Mouse (Mus musculus) adrenal gland, postnatal 25 days (tissue): Measurements from ENCODE around the gene Vasp. TPM values are rescaled to one million over a fixed set of nuclear protein-coding genes. Genes with fewer than 3 reads are reported as not detected.
"Not testable (repeated sequence)": the region's sequence is repeated elsewhere in the genome, so short reads cannot be mapped to it uniquely, and the experiment has no call there.

Experiments used
- DNase-seq: peaks from one replicate; pipeline ENCODE4 v3.0.0; 2021; ENCODE audit warnings: mixed read lengths
- total RNA-seq: library from RNA; stranded (reverse); gene quantifications from 2 replicates; pipeline ENCODE4 v1.2.3, GENCODE M21; 2021

The Vasp gene
- total RNA-seq, 1 experiment from 2014 or later: 61.4 TPM

DNA sequence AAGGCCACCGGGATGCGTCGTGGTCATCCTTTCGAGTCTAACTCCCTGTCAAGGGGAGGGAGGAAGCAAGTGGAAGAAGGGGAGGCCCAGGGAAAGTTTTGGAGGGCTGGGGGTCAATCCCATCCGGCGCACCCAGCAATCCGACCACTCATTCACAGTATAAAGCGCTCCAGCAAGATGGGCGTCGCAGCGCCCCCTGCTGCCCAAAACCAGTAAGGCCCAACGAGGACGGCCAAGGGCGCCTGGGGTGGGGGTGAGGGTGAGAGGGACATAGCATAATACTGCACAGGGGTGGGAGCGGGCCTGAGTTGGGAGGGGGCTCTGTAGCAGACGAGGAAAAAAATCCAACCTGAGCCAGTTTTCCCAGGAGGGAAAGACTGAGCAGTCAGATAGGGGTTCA, 32.2 kb upstream of the Vasp start:
- peak; percentile 78 for DNase-seq

DNA sequence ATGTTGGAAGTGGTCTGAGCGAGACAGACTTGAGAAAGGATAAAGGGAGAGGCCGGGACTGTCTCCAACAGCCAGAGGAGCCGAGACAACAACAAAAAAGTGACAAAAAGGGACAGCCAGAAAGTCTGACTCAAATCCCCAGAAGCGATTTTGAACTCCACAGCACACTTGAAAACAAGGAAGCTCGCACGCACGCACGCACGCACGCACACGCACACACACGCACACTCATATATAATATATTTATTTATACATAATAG, 31.4 kb upstream of the Vasp start:
- DNase-seq: no peak

DNA sequence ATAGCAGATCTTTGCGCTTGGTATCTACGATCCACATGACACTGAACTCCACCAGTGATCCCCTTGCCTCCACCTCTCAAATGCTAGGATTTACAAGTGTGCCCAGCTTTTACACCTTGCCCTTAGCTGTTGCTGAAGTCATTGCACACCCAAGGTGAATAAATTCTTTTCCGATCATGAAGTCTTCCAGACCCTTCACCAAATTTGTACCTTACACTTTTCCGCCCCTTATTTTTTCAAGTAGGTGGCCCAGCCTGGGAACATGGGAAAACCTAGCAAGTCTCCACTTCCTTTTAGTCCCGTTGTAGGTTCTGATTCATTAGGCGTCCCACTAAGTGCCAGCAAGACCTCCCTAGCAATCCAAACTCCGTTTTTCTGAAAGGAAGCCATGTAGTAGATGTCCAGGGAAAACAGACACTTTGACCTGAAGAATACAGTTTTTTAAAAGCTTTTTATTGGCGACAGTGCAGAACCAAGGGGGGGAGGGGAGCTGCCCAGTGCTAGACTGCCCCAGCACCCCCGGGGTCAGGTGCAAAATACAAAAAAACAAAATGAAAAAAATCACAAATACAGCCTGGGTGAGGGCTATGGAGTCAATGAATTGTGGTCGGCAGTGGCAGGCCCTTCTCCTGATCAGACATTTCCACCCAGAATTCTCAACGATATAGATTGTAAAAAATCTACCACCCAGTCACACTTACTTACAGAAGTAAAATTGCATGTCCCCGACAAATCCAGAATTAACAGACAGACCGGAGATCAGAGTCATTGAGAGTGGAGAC, 30.8 kb upstream of the Vasp start:
- DNase-seq: no peak

DNA sequence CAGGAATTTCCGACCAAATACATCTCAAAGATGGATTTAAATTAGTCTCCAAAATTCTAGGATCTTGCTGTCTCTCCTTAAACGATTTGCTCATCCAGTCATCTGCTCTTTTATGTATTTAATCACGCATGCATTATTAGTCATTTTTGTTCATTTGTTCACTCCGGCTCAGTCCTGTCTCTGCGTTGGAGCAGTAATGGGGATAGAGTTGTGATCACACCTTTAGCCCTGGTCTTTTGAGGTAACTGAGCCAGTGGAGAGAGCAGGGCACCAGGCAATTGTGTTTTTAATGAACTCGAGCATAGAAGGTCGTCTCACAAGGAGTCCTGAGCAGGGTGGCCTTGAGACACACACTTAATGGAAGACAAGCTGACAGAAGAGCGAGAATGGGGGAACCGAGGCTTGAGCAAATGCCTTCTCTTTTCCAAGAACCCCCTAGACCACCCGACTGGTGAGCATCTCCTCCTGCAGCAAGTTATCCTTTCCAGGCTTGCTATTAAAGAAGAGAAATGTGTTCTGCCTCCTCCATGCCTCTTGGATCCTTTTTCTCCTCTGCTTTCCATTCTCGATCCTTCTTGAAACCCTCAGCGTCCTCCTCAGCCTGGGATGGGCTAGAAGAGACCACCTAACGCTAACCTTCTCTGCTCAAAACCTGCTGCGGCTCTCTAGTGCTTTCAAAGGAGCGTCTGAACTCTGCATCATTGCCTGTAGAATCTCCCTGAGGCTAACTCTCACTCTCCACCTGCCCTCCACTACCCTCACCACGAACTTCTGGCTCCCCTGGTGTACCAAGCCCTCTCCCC, 30.0 kb upstream of the Vasp start:
- no peak for DNase-seq

DNA sequence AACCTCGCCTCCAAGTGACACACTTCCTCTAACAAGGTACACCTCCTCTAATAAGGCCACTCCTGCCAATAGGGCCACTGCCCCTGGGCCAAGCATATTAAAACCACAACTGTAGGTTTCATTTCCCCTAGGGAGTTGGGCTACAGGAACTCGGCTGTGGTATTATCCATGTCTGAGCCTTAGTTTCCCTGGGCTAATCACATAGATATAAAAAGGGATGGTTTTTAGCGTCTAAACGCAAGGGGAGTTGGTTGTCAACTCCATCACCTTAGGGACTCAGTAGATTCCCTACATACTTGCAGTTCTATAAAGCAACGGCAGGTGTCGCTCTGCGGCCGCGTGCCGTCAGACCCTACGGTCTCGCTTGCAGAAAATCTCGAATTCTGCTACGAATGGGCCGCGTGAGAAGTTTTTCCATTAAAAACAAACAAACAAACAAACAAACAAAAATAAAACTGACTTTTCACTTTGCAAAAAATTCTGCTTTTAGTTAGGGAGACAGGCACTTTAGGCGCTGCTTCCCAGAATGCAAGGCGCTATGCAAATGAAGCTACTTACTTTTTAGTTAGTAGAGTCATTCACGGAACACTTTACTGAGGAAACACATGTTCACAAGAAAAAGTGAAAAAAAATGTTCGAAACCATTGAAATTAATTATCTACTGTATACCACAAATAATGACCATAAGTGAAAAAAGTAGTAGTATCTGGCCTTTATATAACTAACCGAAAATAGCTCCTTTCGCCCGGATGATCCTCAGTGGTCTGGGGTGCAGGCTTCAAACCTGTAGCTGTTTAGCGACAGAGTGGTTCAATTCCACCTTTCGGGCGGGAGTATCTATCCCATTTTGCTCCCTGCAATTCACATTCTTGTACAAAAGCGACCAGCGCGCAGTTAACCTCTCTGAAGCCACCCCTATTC, 29.1 kb upstream of the Vasp start:
- peak; percentile 69 for DNase-seq

DNA sequence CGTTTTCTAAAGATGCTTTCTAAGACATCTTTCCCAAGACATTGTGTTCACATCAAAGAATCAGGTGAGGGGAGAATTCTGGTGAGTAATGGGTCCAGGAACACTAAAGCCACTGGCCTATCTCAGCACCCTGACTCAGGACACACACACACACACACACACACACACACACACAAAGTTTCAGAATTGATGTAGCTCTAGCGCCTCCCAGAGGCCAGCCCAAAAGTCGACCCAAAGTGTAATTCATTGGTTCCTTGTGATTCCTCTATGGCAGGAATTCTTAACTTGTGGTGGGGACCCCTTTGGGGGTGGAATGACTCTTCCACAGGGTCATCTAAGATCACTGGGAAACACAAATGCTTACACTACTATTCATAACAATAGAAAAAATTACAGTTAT, 27.6 kb upstream of the Vasp start:
- peak; percentile 54 for DNase-seq

DNA sequence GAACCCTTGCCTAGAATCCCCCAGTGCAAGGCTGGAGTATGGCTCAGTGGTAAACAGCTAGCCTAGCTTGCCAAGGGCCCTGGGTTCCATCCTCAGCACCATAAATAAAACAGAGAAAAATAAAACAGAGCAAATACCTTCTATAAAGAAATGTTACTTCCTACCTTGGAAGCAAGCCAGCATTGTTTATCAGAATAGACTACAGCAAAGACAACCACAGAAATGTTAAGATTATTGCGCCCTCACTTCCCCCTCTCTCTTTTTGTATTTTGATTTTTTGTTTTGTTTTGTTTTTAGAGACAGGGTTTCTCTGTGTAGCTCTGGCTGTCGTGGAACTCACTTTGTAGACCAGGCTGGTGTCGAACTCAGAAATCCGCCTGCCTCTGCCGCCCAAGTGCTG, 26.2 kb upstream of the Vasp start:
- DNase-seq: no peak

DNA sequence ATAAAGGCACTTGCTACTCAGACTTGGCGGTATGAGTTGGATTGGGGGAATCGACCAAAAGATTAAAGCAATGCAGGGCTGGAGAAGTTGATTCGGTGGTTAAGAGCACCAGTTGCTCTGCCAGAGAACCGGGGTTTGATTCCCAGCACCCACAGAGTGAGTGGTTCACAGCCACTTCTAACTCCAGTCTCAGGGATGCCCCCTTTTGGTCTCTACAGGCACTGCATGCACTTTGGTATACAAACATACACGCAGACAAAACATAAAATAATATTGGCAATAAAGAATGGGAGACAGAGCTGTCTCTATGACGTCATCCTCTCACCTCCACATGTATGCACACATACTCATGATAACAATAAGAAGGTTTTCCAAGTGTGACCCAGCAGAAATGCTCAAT, 25.4 kb upstream of the Vasp start:
- DNase-seq: no peak

DNA sequence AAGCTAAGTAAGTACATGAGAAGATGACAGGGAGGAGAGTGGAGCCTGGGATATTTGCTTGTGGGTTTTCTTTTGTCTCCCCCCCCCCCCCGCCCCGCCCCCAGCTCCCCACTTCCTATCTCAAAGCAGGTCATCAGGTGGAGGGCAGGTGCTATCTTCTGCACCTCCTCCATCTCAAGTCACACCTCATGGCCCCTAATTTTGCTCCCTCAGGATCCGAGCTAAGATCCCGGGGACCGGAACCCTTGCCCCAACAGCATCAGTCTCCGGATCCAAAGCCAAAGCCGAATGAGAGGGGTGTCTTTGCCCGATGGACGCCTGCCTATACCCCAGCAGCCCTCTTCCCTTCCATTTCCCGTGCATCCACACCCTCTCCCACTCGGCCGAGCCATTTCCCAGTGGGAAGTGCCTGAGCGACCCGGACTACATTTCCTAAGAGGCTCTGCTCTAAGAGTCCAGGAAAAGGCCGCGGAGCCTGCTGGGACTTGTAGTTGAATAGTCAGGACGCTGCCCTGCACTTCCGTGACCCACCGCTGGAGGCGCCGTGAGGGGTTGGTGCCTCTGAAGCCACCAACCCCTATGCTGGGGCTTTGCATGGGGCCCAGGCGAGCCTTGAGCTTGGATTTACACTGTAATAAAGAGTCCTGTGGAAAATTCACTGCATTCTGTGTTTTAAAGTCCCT, 24.0 kb upstream of the Vasp start:
- peak; percentile 97 for DNase-seq

DNA sequence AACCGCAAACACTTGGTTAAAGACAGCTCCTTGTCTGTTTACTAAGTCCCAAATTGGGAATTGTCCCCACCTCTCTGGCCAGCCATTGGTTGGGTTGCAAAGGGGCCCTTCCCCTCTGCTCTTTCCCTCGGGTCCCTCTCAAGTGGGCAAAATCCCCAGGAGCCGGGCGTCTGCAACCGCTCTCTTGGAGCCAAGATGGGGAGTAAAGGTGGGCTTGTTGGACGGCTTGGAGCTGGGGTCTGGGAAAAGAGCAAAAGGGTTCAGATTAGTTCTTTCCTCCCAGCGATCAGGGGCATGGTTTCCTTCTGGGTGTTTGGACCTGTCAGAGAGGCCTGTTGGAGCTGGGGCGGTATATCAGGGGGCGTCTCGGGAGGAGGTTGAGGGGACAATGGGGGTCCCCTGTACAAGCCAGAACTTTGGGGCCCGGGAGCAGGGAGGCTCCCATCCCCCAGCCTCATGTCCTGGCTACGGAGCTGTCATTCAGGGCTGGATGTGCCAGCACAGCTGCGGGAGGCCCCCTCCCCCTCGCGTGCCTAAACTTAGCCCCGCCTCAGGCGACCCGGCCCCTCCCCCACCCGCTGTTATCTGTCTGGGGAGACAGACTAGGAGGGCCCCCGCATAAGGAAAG, 19.5 kb upstream of the Vasp start:
- DNase-seq: no peak

DNA sequence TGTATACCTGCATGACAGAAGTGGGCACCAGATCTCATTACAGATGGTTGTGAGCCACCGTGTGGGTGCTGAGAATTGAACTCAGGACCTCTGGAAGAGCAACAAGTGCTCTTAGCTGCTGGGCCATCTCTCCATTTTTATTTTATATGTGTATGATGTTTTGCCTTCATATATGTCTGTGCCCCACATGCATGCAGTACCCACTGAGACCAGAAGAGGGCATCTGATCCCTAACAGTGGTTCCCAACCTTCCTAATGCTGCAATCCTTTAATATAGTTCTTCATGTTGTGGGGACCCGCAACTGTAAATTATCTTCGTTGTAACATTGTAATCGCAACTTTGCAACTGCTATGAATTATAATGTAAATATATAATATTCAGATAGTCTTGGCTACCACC, 13.1 kb upstream of the Vasp start:
- DNase-seq: peak; percentile 52

DNA sequence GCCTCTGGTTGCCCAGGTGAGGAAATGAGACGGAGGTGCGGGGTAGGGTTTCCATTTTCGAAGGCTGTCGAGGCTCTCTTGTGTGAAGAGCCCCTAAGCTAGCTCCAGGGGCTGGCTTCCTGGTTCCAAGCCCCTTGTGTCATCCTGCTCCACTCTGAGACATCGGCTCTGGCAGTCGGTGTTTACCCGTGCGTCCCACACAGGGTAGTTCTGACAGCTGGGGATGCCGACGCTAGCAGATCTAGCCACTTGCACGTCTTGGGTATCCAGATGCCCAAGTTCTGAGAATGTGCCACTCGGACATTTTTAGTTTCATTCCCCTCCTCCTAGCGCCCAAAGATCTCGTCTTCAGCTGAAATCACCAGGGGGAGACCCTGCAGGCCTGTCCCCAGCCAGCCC, 11.8 kb upstream of the Vasp start:
- no peak for DNase-seq

DNA sequence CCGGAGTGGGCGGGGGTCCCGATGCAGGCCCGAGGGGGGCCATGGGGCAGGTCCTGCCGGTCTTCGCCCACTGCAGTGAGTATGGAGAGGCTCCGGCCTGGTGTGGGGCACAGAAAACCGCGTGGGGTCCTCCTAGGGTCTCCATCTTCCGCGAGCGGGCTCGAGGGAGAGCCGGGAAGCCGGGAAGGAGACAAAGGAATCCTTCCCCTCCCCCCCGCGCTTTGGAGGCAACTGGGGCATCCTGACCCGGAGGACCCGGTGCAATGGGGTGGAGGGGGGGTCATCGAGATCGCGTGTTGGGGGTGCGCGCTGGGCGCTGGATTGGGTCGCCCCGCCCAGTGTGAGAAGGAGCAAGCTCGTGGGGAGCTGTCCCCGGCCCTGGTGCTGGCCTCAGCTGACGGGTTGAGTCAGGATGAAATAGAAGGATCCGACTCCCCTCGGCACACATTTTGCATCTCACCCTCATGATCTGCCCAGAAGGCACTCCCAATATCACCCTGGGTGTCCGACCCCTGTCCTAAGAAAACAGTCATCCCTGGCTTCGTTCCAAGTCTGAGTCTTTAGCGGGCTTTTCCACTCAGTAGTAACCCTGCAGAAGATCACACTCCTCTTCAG, 11.3 kb upstream of the Vasp start:
- peak; percentile 77 for DNase-seq

DNA sequence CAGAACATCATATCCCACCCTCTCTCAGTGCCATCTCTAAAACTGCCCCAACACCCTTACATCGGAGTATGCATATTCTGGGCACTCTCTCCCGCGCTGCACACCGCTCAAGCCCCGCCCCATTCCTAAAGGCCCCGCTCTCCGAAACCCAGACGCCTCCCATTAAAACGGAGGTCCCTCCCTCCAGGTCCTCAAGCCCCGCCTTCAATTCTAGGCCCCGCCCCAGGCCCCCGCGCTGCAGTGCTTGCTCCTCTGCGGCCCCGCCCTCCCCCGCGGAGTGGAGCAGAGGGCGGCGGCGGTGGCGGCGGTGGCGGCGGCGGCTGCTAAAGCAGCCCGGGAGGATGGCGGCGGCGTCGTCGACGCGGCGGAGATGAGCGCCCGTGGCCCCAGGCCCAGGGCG, 10.8 kb upstream of the Vasp start, which contains the start of gene Rtn2:
TSS of gene Rtn2 (plus strand) at position 240 of the 400 bp plus-strand sequence.
- DNase-seq: peak; percentile 78

DNA sequence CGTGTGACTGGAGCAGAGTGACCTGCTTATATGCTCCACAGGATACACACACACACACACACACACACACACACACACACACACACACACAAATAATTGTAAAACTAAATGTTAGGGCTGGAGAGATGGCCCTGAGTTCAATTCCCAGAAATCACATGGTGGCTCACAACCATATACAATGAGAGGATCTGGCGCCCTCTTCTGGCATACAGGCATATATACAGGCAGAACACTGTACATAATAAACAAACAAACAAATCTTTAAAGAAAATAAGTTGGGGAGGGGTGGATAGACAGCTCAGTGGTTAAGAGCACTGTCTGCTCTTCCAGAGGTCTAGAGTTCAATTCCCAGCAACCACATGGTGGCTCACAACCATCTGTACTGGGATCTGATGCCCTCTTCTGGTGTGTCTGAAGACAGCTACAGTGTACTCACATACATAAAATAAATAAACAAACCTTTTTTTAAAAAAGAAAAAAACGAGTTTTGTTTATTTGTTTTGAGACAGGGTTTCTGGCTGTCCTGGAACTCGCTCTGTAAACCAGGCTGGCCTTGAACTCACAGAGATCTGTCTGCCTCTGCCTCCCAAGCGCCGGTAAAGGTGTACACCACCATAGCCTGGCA, 10.2 kb upstream of the Vasp start:
- not testable (repeated sequence) for DNase-seq

DNA sequence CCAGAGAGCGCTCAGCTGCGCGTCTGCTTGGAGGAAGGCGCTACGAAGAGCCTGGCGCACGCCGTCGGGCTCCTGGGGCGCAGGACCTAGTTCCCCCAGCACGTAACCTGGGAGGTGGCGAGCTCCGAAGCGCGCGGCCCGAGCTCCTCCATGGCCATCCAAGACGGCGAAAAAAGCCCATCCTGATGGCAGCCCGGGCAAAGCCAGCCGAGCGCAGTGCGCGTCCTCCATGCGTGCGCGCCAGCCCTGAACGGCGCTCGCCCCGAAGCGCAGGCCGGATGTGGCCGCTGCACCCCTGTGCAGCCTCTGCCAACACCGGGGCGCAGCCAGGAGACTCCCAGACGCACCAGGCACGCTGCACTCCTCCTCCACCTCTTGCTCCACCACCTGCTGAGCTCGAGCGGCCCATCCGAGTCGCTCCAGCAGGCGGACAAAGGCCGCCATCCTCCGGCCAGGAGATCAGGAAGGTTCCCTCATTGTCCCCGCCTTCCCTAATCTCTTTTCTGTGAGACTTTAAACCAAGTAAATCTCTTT, 8.0 kb upstream of the Vasp start, which contains the start of gene Ppm1n:
TSS of gene Ppm1n (minus strand) at position 484 of the 534 bp plus-strand sequence.
- DNase-seq: no peak

DNA sequence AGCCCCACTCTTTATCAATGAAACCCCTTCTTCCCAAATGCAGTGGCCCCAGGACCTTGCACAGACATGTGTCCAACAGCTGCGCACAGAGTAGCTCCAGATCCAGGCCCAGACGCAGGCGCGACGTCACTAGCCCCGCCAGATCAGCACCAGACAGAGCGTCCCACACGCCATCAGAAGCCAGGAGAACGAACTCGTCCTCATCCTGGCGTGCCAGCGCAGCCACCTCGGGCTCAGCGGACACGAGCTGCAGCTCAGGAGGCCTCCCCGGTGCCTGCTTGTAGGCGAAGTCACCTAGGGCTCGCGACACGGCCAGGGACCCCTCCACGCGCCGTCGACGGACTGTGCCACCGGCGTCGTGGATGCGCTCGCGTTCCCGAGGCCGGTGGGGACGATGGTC, 7.4 kb upstream of the Vasp start:
- no peak for DNase-seq

DNA sequence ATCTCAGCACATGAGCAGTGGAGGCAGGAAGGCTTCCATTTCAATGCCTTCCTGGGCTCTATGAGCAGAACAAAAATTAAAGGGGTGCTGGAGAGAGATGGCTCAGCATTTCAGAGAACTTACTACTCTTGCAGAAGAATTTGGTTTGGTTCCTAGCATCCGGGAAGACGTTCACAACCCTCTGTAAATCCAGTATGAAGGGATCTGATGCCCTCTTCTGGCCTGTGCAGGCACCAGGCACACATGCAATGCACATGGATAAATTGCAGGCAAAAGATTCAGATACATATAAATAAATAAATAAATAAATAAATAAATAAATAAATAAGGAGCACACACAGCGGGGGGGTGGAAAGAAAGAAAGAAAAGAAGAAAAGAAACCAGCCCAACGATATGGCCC, 4.6 kb upstream of the Vasp start:
- DNase-seq: no peak

DNA sequence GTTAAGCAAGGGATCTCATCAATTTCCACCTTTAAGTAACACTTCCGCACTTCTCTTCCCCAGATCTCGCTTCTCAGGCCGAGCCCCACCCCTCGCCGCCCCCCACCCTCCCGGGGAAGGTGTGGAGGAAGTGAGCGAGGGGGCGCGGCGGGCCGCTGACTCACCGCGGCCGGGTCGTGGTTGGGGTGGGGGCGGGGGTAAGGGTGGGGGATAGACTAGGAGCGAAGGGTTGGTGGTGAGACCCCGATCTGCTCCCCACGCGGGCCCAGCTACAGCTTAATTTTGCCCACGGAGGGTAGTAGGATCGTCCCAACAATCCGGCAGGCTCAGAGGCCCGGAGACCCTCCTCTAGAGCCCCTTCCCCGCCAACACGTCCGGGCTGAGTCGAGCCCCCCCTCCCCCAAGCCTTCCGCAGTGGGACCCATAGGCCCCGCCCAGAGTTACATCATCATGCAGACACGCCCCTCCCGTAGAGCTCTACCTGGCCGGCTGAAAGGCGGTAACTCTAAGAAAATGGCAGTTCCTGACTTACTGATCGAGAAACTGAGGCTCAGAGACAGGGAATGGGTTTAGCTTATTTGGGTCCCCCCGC, 652 bp upstream of the Vasp start:
- peak; percentile 77 for DNase-seq
